Mouse (Mus musculus) right cerebral cortex, adult 2 months (tissue): ENCODE data around the gene Gm813.
A peak's percentile ranks its signal among the peaks of the same experiment; 100 is the strongest.
"Not testable (repeated sequence)": the region's sequence is repeated elsewhere in the genome, so short reads cannot be mapped to it uniquely, and the experiment has no call there.

Experiments used
- DNase-seq, 2 experiments: peaks; one replicate each; pipeline ENCODE4 v3.0.0; 2021 to 2022; ENCODE audit warnings: low spot score in 2 of 2

Gm813 gene

DNA sequence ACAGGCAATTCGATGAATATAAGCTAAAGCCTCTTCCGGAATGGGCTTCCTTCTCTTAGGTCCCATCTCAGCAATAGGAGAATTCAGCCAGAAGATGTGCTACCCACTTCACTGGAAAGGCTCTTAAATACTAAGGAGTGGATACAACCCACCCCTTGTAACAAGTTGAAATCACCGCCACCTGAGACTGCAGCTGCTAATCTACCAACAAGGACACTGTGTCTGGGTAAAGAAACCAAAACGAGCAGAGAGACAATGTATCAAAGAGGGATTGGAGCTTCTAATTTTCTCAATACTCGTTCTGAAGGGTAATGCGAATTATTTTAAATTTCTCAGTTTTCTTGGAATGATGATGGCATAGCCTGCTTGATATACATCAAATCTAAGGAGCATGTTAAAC lies at the start of gene Gm813:
Gm813 (minus strand) TSS at position 101 of the 400 bp plus-strand sequence.
- DNase-seq, result no peak

DNA sequence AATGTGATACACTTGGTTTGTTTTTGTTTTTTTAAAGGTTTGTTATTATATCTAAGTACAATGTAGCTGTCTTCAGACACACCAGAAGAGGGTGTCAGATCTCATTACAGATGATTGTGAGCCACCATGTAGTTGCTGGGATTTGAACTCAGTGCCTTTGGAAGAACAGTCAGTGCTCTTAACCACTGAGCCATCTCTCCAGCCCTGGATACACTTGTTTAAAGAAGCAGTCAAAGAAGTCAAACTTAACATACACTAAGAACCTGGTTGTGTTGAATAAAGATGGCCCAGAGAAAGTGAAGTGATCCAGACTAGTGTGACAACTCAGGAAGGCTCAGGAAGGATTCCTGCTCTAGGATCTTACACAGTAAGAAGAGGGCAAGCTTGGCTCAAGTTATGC lies 48.4 kb upstream of the Gm813 start:
- not testable (repeated sequence) for DNase-seq

DNA sequence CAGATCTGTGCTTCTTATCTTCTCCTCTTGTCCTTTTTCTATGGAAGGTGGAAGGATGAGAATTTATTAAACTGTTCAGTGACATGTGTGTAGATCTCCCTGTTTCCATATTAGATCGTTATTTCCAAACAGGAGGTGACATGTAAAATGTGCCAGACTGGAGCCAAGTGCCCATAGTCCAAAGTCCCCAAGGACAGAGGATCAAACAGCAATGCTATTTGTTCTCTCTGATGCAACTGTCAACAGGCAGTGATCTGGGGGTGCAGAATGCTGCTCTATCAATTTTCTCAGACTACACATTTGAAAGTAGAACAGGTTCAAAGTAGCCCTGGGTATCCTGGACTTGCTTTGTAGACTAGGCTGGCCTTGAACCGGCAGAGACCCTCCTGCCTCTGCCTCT lies 47.0 kb upstream of the Gm813 start:
- DNase-seq, result no peak

GRCm38 (mm10) chr16:58663021-58663420 lies 46.2 kb upstream of the Gm813 start:
- DNase-seq, result no peak

GRCm38 (mm10) chr16:58662287-58662791 lies 45.6 kb upstream of the Gm813 start:
- DNase-seq, result no peak

DNA sequence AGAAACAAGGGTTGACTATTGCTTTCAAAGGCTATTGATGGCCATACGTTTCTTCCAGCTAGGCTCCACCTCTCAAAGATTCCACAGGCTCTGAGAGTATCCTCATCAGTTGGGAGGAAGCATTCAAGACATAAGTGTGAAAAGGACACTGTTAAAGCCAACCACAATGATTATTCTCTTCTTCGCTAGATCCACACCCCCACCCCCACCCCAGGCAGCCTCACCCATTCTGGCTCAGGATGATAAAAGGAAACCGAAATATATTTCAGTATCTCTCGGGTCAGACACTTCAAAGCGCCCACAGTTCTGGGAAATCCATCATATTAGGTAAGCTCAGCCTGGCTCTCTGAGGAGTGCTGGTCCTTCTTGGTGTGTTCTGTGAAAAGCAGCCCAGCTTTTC lies 45.0 kb upstream of the Gm813 start:
- DNase-seq, result no peak

DNA sequence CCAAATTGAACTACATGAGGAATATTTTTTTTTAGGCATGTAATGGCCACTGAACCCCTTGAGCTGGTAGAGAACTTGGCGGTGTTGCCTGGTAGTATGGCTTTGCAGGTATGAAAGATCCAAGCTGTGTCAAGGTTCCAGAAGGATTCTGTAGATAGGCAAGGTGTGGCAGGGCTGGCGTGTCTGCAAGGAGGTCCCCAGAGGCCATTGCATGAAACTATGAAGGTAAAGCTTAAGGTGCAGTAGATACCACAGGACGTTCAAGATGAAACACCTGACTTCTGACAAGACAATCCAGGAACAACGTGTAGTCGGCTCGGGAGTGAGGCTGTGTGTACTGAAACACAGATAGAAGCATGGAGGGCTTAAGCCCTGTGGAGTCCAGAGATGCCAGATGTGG lies 41.9 kb upstream of the Gm813 start:
- no peak for DNase-seq

- no peak for DNase-seq
Measured at GRCm38 (mm10) chr16:58656526-58656925, 39.7 kb upstream of the Gm813 start.

- DNase-seq, result no peak
Measured at GRCm38 (mm10) chr16:58655751-58656150, 39.0 kb upstream of the Gm813 start.

GRCm38 (mm10) chr16:58649979-58650378 lies 33.2 kb upstream of the Gm813 start:
- DNase-seq, result peak in 1 of 2 experiments; percentile 41

DNA sequence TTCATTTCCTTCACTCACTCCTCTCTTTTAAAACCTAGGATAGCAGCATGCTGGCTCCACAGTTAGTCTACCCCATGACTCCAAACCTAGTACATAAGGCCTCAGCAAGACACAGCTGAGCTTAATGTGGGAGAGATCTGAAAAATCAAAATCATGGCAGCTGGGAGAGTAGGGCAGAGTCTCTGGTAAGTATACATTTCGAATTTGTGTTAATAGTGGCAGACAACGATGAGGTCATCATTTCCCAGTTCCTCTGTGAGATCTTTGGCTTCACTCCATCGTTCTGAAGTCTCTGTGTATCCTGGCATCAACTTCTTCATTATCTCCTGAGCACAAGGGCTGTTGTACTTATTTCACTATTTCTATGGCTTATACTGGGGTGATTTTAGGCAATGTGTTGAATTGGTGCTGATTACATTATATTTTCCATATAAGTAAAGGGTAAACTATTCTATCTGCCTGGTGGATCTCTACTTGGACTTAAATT lies 22.0 kb upstream of the Gm813 start, which contains the start of gene E330017A01Rik:
E330017A01Rik (minus strand) TSS at position 51 of the 487 bp plus-strand sequence.
- no peak for DNase-seq

DNA sequence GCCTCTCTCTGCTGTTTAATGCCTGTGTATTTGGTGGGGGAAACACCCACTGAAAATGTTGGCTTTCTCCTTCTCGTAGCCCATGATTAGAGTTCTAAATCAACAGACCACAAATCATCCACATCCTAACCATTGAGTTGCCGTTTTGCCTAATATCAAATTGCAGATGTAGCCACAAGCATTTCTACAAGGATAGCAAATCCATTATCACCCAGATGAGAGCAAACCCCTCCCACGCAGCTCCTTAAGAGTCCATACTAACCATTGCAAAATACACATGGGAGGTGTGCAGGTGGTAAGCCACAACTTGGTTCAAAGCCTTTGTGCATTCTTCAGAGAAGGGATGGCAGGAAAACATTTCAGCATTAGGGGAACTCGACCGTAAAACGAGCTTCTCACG lies 21.2 kb upstream of the Gm813 start:
- DNase-seq, result no peak

DNA sequence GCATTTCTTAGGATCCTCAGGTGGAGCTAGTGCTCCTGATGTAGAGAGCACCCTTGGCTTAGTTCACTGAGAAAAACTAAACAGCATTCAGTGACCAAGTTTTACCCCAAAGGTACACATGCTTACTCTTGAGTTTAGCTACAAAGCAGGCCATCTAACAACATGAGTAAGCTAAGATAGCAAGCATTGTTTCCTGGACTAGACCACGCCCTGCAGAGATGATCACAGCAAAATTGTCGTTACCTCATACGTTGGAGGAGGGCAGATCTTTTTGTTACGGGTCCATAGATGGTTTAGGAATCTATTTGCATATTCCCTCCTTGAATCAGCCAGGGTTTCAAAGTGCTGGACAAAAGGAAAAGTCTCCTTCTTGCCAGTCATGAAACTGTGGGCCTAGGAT lies 20.7 kb upstream of the Gm813 start:
- DNase-seq, result no peak

GRCm38 (mm10) chr16:58635866-58636265 lies 19.1 kb upstream of the Gm813 start:
- DNase-seq, result no peak

DNA sequence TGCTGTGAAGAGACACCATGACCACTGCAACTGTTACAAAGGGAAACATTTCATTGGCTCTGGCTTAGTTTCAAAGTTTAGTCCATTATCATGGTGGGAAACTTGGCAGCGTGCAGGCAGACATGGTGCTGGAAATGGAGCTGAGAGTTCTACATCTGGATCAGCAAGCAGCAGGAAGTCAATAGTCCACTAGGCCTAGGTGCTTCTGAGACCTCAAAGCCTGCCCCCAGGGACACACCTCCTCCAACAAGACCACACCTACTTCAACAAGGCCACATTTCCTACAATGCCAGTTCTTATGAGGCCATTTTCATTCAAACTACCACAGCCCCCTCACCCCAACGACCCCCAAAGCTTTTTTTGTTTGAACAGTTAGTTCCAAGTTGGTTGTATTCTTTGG lies 13.0 kb upstream of the Gm813 start:
- no peak for DNase-seq

DNA sequence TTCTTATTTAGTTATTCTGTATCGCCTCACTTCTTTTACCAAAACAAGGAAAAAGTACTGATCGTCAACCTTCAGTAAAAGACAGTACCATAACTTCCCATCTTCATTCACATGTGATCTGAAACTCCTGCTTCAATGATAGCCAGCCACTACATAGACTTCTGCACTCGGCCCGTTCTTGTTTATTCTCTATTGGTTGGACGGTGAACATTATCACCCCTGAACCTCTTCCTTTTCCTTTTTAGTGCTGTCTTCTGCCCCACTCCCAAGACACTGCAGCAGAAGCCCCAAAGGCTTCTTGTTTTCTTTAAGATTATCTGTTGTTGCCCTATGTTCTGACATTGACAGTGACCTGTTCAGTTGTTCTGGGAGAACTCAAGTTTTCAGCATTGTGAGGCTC lies 12.2 kb upstream of the Gm813 start:
- DNase-seq, result no peak

- no peak for DNase-seq
Measured at GRCm38 (mm10) chr16:58628336-58628680, 11.5 kb upstream of the Gm813 start.

DNA sequence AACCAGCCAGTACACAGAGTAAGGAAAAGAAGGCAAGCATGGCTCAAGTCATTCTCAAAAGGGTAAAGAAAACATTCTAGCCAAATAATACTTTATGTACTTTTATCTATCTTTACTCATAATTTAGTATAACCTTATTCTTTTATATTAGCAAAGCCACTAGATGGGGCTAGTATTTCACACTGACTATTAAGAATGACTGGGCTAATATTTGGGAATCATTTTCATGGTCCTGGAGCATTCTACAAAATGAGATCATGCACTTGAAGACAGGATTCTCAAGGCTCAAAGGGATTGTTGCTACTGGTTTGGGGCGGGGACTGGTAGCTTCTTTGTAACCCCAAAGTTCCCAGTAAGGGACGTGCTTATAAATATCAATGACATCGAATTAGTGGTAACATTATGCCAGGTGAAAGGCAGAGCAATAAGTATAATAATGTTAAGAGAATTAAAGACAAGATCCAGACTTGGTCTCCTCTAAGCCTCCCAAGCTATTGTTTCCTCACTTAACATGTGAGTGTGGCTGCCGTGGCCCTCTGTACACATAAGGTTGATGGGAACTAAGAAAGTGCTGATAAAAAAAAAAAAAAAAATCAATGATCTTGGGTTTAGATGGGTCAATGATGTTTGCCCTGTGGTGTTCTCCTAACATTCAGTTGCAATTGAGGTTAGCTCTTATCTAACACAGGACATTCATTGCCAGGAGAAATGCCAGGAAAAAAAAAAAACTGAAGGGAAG lies 11.0 kb upstream of the Gm813 start:
- DNase-seq, result no peak

- peak; percentile 53 to 59 for DNase-seq
Measured at GRCm38 (mm10) chr16:58623944-58624343, 7.2 kb upstream of the Gm813 start.

GRCm38 (mm10) chr16:58623114-58623513 lies 6.3 kb upstream of the Gm813 start:
- no peak for DNase-seq

DNA sequence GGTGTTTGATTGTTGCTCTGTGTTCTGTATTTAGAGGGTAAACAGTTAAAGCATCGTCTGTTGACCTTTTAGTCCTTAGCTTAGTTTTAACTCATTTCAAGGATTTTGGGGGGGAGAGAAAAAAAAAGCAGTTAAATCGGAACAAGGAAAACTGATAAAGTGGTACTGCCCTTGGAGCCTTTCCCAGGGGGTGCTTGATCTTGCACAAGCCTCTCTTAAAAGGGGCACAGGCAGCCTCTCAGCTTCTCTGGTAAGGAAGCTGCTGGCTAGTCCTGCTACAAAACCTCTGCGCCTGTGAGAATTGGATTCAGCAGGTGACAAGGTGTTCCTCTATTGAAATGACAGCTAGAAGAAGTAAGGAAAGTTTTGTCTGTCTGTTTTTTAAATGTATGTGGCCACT lies 5.6 kb upstream of the Gm813 start:
- no peak for DNase-seq

GRCm38 (mm10) chr16:58617346-58617745 lies 568 bp upstream of the Gm813 start:
- no peak for DNase-seq

GRCm38 (mm10) chr16:58612969-58613368 lies 3.8 kb downstream of the Gm813 start:
- no peak for DNase-seq

DNA sequence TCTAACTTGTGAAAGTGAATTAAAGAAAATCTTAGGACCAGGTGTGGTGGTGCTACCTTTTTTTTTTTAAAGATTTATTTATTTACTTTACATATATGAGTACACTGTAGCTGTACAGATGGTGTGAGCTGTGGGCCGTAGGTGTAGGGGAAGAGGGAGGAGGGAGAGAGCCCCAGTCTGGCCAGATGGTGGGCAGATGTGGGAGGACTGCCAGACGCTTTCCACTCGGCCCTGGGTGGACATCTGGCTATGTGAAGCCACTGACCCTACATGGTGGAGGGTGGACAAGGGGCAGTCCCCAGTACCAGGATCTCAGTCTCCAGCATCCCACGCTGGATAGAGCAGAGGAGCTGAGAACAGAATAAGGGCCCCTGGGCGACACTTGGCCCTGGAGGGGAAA lies 9.7 kb downstream of the Gm813 start:
- no peak for DNase-seq
